Mouse (Mus musculus): ENCODE data around the gene H2-Q7. TPM values are rescaled to one million over a fixed set of nuclear protein-coding genes. Genes with fewer than 3 reads are reported as not detected.
"Not testable (repeated sequence)": the region's sequence is repeated elsewhere in the genome, so short reads cannot be mapped to it uniquely, and the experiment has no call there.

The H2-Q7 gene
- polyA plus RNA-seq, 1 experiment from 2014 or later = 4.3 TPM

GRCm38 (mm10) chr17:35458247-35458646, 19.3 kb downstream of the H2-Q7 start:
- H3K4me2 ChIP-seq (ENCODE audit: low read length); H3K9me3 ChIP-seq (ENCODE audit: control insufficient read depth, low read length): not testable (repeated sequence)
- no CpG with 5 or more reads among the region's 1 CpGs for WGBS

GRCm38 (mm10) chr17:35460513-35461341, 21.8 kb downstream of the H2-Q7 start:
- WGBS = 60% methylated on average over 3 of the region's 9 CpGs

More at GRCm38 (mm10) chr17:35458247-35458646, 19.3 kb downstream of the H2-Q7 start:
- H3K27me3 ChIP-seq (replicated peaks; ENCODE audit: control insufficient read depth, insufficient read depth, low read length); H3K36me3 ChIP-seq (ENCODE audit: control insufficient read depth, insufficient read depth, low read length); H3K4me1 ChIP-seq (ENCODE audit: control insufficient read depth, insufficient read depth, low read depth, low read length); H3K4me3 ChIP-seq (ENCODE audit: low read length); ATAC-seq; H3K9ac ChIP-seq (ENCODE audit: low read depth, low read length); H3K27ac ChIP-seq (ENCODE audit: low read depth, low read length): not testable (repeated sequence)

GRCm38 (mm10) chr17:35465651-35466050, 26.7 kb downstream of the H2-Q7 start:
- H3K27me3 ChIP-seq (replicated peaks; ENCODE audit: control insufficient read depth, insufficient read depth, low read length) = peaks cover 17% of the 10 kb centered on the region
- not testable (repeated sequence) for ATAC-seq; H3K9ac ChIP-seq (ENCODE audit: low read depth, low read length); H3K4me1 ChIP-seq (ENCODE audit: control insufficient read depth, insufficient read depth, low read depth, low read length); H3K4me3 ChIP-seq (ENCODE audit: low read length); H3K4me2 ChIP-seq (ENCODE audit: low read length); H3K9me3 ChIP-seq (ENCODE audit: control insufficient read depth, low read length); H3K27ac ChIP-seq (ENCODE audit: low read depth, low read length); H3K36me3 ChIP-seq (ENCODE audit: control insufficient read depth, insufficient read depth, low read length)
- 9% methylated on average over 8 of the region's 8 CpGs for WGBS

More at GRCm38 (mm10) chr17:35460513-35461341, 21.8 kb downstream of the H2-Q7 start:
- peak; percentile 91 for ATAC-seq
- H3K36me3 ChIP-seq (ENCODE audit: control insufficient read depth, insufficient read depth, low read length); H3K9me3 ChIP-seq (ENCODE audit: control insufficient read depth, low read length); H3K27ac ChIP-seq (ENCODE audit: low read depth, low read length); H3K4me3 ChIP-seq (ENCODE audit: low read length); H3K27me3 ChIP-seq (replicated peaks; ENCODE audit: control insufficient read depth, insufficient read depth, low read length); H3K9ac ChIP-seq (ENCODE audit: low read depth, low read length); H3K4me1 ChIP-seq (ENCODE audit: control insufficient read depth, insufficient read depth, low read depth, low read length); H3K4me2 ChIP-seq (ENCODE audit: low read length): not testable (repeated sequence)

GRCm38 (mm10) chr17:35468936-35469335, 30.0 kb downstream of the H2-Q7 start:
- not testable (repeated sequence) for H3K9ac ChIP-seq (ENCODE audit: low read depth, low read length); H3K4me2 ChIP-seq (ENCODE audit: low read length); H3K9me3 ChIP-seq (ENCODE audit: control insufficient read depth, low read length); ATAC-seq; H3K4me1 ChIP-seq (ENCODE audit: control insufficient read depth, insufficient read depth, low read depth, low read length); H3K27ac ChIP-seq (ENCODE audit: low read depth, low read length); H3K4me3 ChIP-seq (ENCODE audit: low read length); H3K36me3 ChIP-seq (ENCODE audit: control insufficient read depth, insufficient read depth, low read length)
- 62% methylated on average over 3 of the region's 3 CpGs for WGBS
- H3K27me3 ChIP-seq (replicated peaks; ENCODE audit: control insufficient read depth, insufficient read depth, low read length) = peaks cover 20% of the 10 kb centered on the region

GRCm38 (mm10) chr17:35469842-35470751, 31.1 kb downstream of the H2-Q7 start, which contains the start of gene H2-Q10:
H2-Q10 (plus strand) TSS chr17:35470089.
- Histone ChIP-seq H3K27ac (ENCODE audit: low read depth, low read length) (no peak within 1 kb of the TSS), H3K4me2 (ENCODE audit: low read length) (peak within 1 kb of the TSS; percentile 86), H3K9ac (ENCODE audit: low read depth, low read length) (peak within 1 kb of the TSS; percentile 50), H3K4me3 (ENCODE audit: low read length) (peak within 1 kb of the TSS; percentile 45), H3K27me3 (replicated peaks; ENCODE audit: control insufficient read depth, insufficient read depth, low read length) (peaks cover 20% of the 10 kb centered on the region), H3K9me3 (ENCODE audit: control insufficient read depth, low read length) (no peaks in the 10 kb centered on the region), H3K4me1 (ENCODE audit: control insufficient read depth, insufficient read depth, low read depth, low read length) (peaks cover 9% of the 10 kb centered on the region; the same call in 1 of the 2 replicates), H3K36me3 (ENCODE audit: control insufficient read depth, insufficient read depth, low read length) (no peaks in the 10 kb centered on the region)
- WGBS = 1% methylated on average over 56 of the region's 80 CpGs
- ATAC-seq = no peak

- H3K9ac ChIP-seq (ENCODE audit: low read depth, low read length) = no peak overlapping the region
- 0 out of 2 replicates have a peak, but pooled peaks have one; percentile 56 for ATAC-seq
- no peak overlapping the region for H3K4me3 ChIP-seq (ENCODE audit: low read length)
- no peaks in the 10 kb centered on the region for H3K9me3 ChIP-seq (ENCODE audit: control insufficient read depth, low read length)
- no peaks in the 10 kb centered on the region for H3K27me3 ChIP-seq (replicated peaks; ENCODE audit: control insufficient read depth, insufficient read depth, low read length)
- H3K27ac ChIP-seq (ENCODE audit: low read depth, low read length) = no peak overlapping the region
- H3K4me1 ChIP-seq (ENCODE audit: control insufficient read depth, insufficient read depth, low read depth, low read length) = no peaks in the 10 kb centered on the region
- no peaks in the 10 kb centered on the region for H3K36me3 ChIP-seq (ENCODE audit: control insufficient read depth, insufficient read depth, low read length)
- 0 out of 2 replicates have a peak overlapping the region, but pooled peaks have one; percentile 10 for H3K4me2 ChIP-seq (ENCODE audit: low read length)
- under 1% methylated on average over 9 of the region's 9 CpGs for WGBS
Measured at GRCm38 (mm10) chr17:35484066-35484465, 45.1 kb downstream of the H2-Q7 start.

- Histone ChIP-seq H3K9me3 (ENCODE audit: control insufficient read depth, low read length) (no peaks in the 10 kb centered on the region), H3K4me1 (ENCODE audit: control insufficient read depth, insufficient read depth, low read depth, low read length) (no peaks in the 10 kb centered on the region), H3K27me3 (replicated peaks; ENCODE audit: control insufficient read depth, insufficient read depth, low read length) (no peaks in the 10 kb centered on the region), H3K27ac (ENCODE audit: low read depth, low read length) (no peak overlapping the region), H3K36me3 (ENCODE audit: control insufficient read depth, insufficient read depth, low read length) (no peaks in the 10 kb centered on the region), H3K4me2 (ENCODE audit: low read length) (no peak overlapping the region), H3K9ac (ENCODE audit: low read depth, low read length) (peak overlapping the region; percentile 0; the same call in 1 of the 2 replicates), H3K4me3 (ENCODE audit: low read length) (no peak overlapping the region)
- no peak for ATAC-seq
- 23% methylated on average over 4 of the region's 4 CpGs for WGBS
Measured at GRCm38 (mm10) chr17:35485702-35486101, 46.7 kb downstream of the H2-Q7 start.

GRCm38 (mm10) chr17:35486726-35487125, 47.8 kb downstream of the H2-Q7 start:
- Histone ChIP-seq H3K4me3 (ENCODE audit: low read length) (no peak overlapping the region), H3K27me3 (replicated peaks; ENCODE audit: control insufficient read depth, insufficient read depth, low read length) (no peaks in the 10 kb centered on the region), H3K27ac (ENCODE audit: low read depth, low read length) (no peak overlapping the region), H3K36me3 (ENCODE audit: control insufficient read depth, insufficient read depth, low read length) (no peaks in the 10 kb centered on the region), H3K9ac (ENCODE audit: low read depth, low read length) (no peak overlapping the region), H3K4me1 (ENCODE audit: control insufficient read depth, insufficient read depth, low read depth, low read length) (no peaks in the 10 kb centered on the region), H3K9me3 (ENCODE audit: control insufficient read depth, low read length) (no peaks in the 10 kb centered on the region), H3K4me2 (ENCODE audit: low read length) (no peak overlapping the region)
- WGBS = 58% methylated on average over 10 of the region's 10 CpGs
- ATAC-seq = no peak

- no peak for ATAC-seq
Measured at GRCm38 (mm10) chr17:35488041-35488440, 49.1 kb downstream of the H2-Q7 start.

More at GRCm38 (mm10) chr17:35488041-35488440, 49.1 kb downstream of the H2-Q7 start:
- no peaks in the 10 kb centered on the region for H3K36me3 ChIP-seq (ENCODE audit: control insufficient read depth, insufficient read depth, low read length)
- WGBS = 94% methylated on average over 2 of the region's 2 CpGs
- no peak overlapping the region for H3K4me2 ChIP-seq (ENCODE audit: low read length)
- H3K9ac ChIP-seq (ENCODE audit: low read depth, low read length) = no peak overlapping the region
- no peaks in the 10 kb centered on the region for H3K4me1 ChIP-seq (ENCODE audit: control insufficient read depth, insufficient read depth, low read depth, low read length)
- H3K4me3 ChIP-seq (ENCODE audit: low read length) = no peak overlapping the region
- H3K9me3 ChIP-seq (ENCODE audit: control insufficient read depth, low read length) = no peaks in the 10 kb centered on the region
- no peak overlapping the region for H3K27ac ChIP-seq (ENCODE audit: low read depth, low read length)
- no peaks in the 10 kb centered on the region for H3K27me3 ChIP-seq (replicated peaks; ENCODE audit: control insufficient read depth, insufficient read depth, low read length)

All from hindbrain, embryonic 16.5 days (tissue).